Comparison of ENCODE assay signal across 8 mouse cellular contexts in genomic region chr9:108914491-108914890, GRCm38 (mm10). TPM values are rescaled to one million over a fixed set of nuclear protein-coding genes. Genes with fewer than 3 reads are reported as not detected.
A peak's percentile ranks its signal among the peaks of the same experiment; 100 is the strongest.
DNase-seq lines count a peak whose midpoint lies in the region; ATAC-seq lines count a peak whose summit lies in the region.

Gene Tmem89, plus strand, starts transcription at chr9:108914619.

- DNase-seq in cerebellum, adult 18-20 months: peak; percentile 48 to 51
- DNase-seq in Muller cell, postnatal 12 days (ENCODE audit: inconsistent ontology term): peak; percentile 49
- DNase-seq in frontal cortex, postnatal 36 days (ENCODE audit: low spot score in 2 of 2): peak; percentile 33 to 63
- peak; percentile 54 to 85 for DNase-seq in left cerebral cortex, postnatal 14 days (ENCODE audit: low spot score in 2 of 2)
- no peak for DNase-seq in kidney, adult 9 months
- DNase-seq in lung, postnatal 4 days: no peak
- DNase-seq in adrenal gland, postnatal 25 days: no peak

- intact Hi-C loops in left cerebral cortex, postnatal 14 days (cut with DNase I): no loop called here

- no peak; the same call in 1 of the 2 replicates for ATAC-seq in cerebellum, adult (ENCODE audit: insufficient number of reproducible peaks, low FRiP score, low TSS enrichment)

RNA-seq across cellular contexts. Expression of gene Tmem89, which starts in this region (rescaled TPM):
- total RNA-seq in left cerebral cortex, postnatal 14 days (2021): not detected
- not detected in 2 replicates for total RNA-seq in adrenal gland, postnatal 25 days (2021)

Comparison
In these comparisons a context has a peak if more than half of its experiments do, and no peak if none do; other contexts are left out.
1. Peak in DNase-seq in left cerebral cortex, postnatal 14 days; RNA of the gene not detected or under 1 TPM.
2. DNase-seq: peak in cerebellum, adult 18-20 months (2 of 2), Muller cell, postnatal 12 days (single experiment) and frontal cortex, postnatal 36 days (2 of 2); none in kidney, adult 9 months (single experiment), lung, postnatal 4 days (0 of 2) and adrenal gland, postnatal 25 days (single experiment).